Mouse (Mus musculus) liver, adult 2 months (tissue): Measurements from ENCODE around the gene Frmd4a. TPM values are rescaled to one million over a fixed set of nuclear protein-coding genes. Genes with fewer than 3 reads are reported as not detected.
A peak's percentile ranks its signal among the peaks of the same experiment; 100 is the strongest.

Experiments
- DNase-seq: peaks from one replicate; pipeline ENCODE4 v3.0.0-alpha.2; 2011; ENCODE audit warnings: low read depth, low spot score; ENCODE audit errors: extremely low read depth
- H3K27ac ChIP-seq: fragments of 200-500 bp; replicated peaks from 2 replicates; pipeline ENCODE4 v1.5.1; 2012; ENCODE audit warnings: low read depth, mild to moderate bottlenecking, control low read depth, inconsistent platforms, low read length; ENCODE audit not compliant: insufficient read depth
- H3K27me3 ChIP-seq: fragments of 200-500 bp; 2 replicates; pipeline ENCODE4 v1.6.1; 2012; ENCODE audit warnings: mild to moderate bottlenecking, moderate library complexity, low read length, inconsistent platforms; ENCODE audit not compliant: control insufficient read depth, insufficient read depth
- H3K36me3 ChIP-seq: fragments of 200-500 bp; 2 replicates; pipeline ENCODE4 v1.6.1; 2012; ENCODE audit warnings: low read length, inconsistent platforms; ENCODE audit not compliant: control insufficient read depth, insufficient read depth
- H3K4me1 ChIP-seq: fragments of 200-500 bp; 2 replicates; pipeline ENCODE4 v1.6.1; 2011; ENCODE audit warnings: low read length; ENCODE audit not compliant: control insufficient read depth, insufficient read depth
- H3K4me3 ChIP-seq: fragments of 200-500 bp; 2 replicates; pipeline ENCODE4 v1.5.1; 2011; ENCODE audit warnings: low read depth, mild to moderate bottlenecking, control low read depth, low read length, moderate library complexity; ENCODE audit not compliant: insufficient read depth
- H3K79me2 ChIP-seq: fragments of 200-500 bp; 2 replicates; pipeline ENCODE4 v1.6.1; 2012; ENCODE audit warnings: inconsistent platforms, mild to moderate bottlenecking, low read length, moderate library complexity; ENCODE audit not compliant: control insufficient read depth, insufficient read depth
- H3K9ac ChIP-seq: fragments of 200-500 bp; 2 replicates; pipeline ENCODE4 v1.6.1; 2012; ENCODE audit warnings: low read depth, mild to moderate bottlenecking, control low read depth, inconsistent platforms, low read length
- CTCF ChIP-seq: fragments of 200-500 bp; IDR thresholded peaks from 2 replicates; pipeline ENCODE4 v1.5.1; 2011; ENCODE audit warnings: low read depth, low read length, control low read depth
- POLR2A ChIP-seq: fragments of 200-500 bp; IDR thresholded peaks from 2 replicates; pipeline ENCODE4 v1.6.1; 2011; ENCODE audit warnings: low read length, control low read depth; ENCODE audit not compliant: insufficient read depth; ENCODE audit errors: extremely low read depth
- WGBS: fragments of 180-500 bp; shearing (Covaris S2); methylation state at CpG from one replicate; pipeline ENCODE4 v1.1.7; 2018; 5-methylcytosine and 5-hydroxymethylcytosine counted together
- polyA plus RNA-seq: library from polyadenylated mRNA; depleted of rRNA; stranded (reverse); fragments of >200 nt; gene quantifications from 2 replicates; pipeline ENCODE4 v1.2.3, GENCODE M21; 2012
- total RNA-seq: library from RNA; depleted of rRNA; stranded (reverse); fragments of >200 nt; gene quantifications from 2 replicates; pipeline ENCODE4 v1.2.3, GENCODE M21; 2014

The Frmd4a gene
- total and polyA plus RNA-seq, 2 experiments: 2.1 to 3.1 TPM

DNA sequence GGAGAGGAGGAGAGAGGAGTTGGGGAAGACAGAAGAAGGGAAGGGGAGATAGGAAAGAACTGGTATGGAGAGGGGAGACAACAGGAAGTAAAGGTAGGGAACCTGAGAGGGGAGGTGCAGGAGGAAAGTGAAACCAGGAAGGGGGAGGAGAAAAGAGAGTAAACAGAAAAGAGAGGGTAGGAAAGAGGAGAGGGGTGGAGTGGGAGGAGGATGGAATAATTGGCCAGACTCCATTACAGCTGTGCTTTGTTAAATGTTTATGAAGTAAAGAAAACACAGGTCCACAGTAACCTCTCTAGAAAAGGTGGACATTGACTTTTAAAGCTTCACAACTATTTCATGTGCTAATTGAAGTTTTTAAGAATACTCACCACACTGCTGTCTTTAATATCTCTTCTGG lies 139.0 kb downstream of the Frmd4a start:
- TF ChIP-seq POLR2A: no peak
- no peak for TF ChIP-seq CTCF
- H3K4me3 ChIP-seq: no peak overlapping the region
- H3K79me2 ChIP-seq: no peaks in the 10 kb centered on the region
- DNase-seq: peak; percentile 59
- H3K4me1 ChIP-seq: peaks cover 15% of the 10 kb centered on the region
- no peaks in the 10 kb centered on the region for H3K36me3 ChIP-seq
- no peak overlapping the region for H3K9ac ChIP-seq
- no peaks in the 10 kb centered on the region for H3K27me3 ChIP-seq
- H3K27ac ChIP-seq: no peak overlapping the region

DNA sequence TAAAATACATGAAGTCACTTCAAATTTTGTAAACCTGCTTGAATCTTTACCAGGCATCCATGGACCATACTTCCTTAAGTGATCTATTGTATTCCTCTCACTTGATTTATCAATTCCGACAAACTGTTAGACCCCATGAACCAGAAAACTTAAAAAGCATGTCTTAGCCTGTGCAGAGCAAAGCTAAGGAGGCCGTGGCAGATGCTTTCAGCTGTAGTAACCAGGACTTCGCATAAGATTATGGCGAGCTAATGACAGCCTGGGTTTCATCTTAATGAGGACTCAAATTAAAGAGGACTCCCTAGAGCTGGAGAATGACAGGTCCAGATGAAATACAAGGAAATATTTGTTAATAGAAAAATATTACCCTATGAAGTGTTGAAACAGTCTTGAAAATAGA lies 139.9 kb downstream of the Frmd4a start:
- no peak overlapping the region for H3K4me3 ChIP-seq
- TF ChIP-seq POLR2A: no peak
- TF ChIP-seq CTCF: no peak
- DNase-seq: no peak
- no peak overlapping the region for H3K27ac ChIP-seq
- no peak overlapping the region for H3K9ac ChIP-seq
- no peaks in the 10 kb centered on the region for H3K27me3 ChIP-seq
- H3K4me1 ChIP-seq: peaks cover 15% of the 10 kb centered on the region
- WGBS: 96% methylated on average over 4 of the region's 4 CpGs
- no peaks in the 10 kb centered on the region for H3K36me3 ChIP-seq
- no peaks in the 10 kb centered on the region for H3K79me2 ChIP-seq

DNA sequence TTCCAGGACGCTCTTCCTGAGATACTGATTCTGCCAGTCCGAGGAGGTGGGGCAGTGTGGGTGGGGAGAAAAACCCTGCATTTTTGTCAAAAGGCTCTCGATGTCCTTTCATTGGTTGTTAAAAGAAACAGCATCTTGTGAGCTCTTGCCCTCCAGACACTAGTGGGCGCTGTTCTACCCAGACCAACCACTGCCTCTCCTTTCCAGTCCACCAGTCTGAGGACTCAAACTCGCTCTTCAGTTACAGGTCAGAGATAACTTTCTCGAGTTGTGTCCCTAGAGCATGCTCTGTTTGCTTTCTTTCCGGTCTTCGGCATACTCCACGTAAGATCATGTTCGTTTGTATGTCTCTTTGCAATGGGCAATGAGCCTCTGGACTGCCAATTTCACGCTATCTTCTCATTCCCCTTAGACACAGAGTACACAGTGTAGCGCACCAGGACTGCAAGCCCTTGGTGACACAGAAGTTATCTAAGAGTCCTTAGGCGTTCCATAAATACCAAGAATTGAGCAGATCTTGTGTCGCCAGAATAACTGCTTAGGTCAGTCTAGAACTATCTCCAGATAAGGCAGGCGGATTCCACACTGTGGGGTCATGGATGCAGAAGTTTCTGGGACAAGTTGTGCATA lies 142.2 kb downstream of the Frmd4a start:
- H3K79me2 ChIP-seq: no peaks in the 10 kb centered on the region
- H3K27ac ChIP-seq: no peak overlapping the region
- peaks cover 6% of the 10 kb centered on the region; the same call in 1 of the 2 replicates for H3K4me1 ChIP-seq
- H3K4me3 ChIP-seq: no peak overlapping the region
- no peaks in the 10 kb centered on the region for H3K27me3 ChIP-seq
- H3K9ac ChIP-seq: no peak overlapping the region
- TF ChIP-seq CTCF: peak; percentile 27; the same call in 1 of the 2 replicates
- no peak for TF ChIP-seq POLR2A
- no peak for DNase-seq
- H3K36me3 ChIP-seq: no peaks in the 10 kb centered on the region
- WGBS: 82% methylated on average over 15 of the region's 15 CpGs

DNA sequence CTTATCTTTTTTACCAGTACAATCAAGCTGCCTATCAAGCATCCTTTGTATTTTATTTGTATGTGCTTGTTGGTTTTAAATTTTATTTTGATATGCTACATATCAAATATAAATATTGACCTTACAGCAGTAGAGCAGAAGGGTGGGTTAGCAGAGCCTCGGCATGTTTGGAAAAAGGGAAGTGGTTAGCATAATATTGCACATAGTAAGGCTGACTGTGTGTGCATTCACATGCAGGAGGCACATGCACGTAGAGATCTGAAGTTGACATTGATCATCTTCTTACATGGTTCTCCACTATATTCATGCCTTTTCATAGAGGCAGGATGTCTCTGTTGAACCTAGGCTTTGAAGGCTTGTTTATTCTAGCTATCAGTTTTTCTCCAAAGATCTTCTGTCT lies 148.7 kb downstream of the Frmd4a start:
- Histone ChIP-seq H3K79me2 (no peaks in the 10 kb centered on the region), H3K27me3 (no peaks in the 10 kb centered on the region), H3K9ac (no peak overlapping the region), H3K4me1 (no peaks in the 10 kb centered on the region), H3K27ac (no peak overlapping the region), H3K36me3 (no peaks in the 10 kb centered on the region), H3K4me3 (no peak overlapping the region)
- 72% methylated on average over 2 of the region's 2 CpGs for WGBS
- TF ChIP-seq CTCF (no peak), POLR2A (no peak)
- DNase-seq: no peak

DNA sequence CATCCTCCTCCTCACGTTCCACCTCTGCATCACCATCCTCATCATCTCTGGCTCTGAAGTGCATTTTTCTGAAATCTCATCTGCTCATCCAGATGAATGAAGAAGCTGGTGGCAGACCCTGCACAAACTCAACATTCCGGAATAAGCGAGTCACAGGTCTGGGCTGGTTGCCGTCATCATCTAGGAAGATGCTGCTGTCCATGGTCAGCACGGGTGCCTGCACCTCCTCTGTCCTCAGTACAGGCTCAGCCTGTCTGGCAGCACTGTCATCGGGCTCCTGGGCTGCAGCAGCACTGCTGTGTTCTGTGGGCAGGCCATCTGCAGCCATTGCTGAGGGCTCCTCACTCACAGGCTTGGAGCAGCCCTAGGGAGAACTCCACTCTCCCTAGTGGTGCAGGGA lies 149.6 kb downstream of the Frmd4a start:
- Histone ChIP-seq H3K36me3 (no peaks in the 10 kb centered on the region), H3K4me3 (no peak overlapping the region), H3K79me2 (no peaks in the 10 kb centered on the region), H3K27me3 (no peaks in the 10 kb centered on the region), H3K27ac (no peak overlapping the region), H3K9ac (no peak overlapping the region), H3K4me1 (no peaks in the 10 kb centered on the region)
- no peak for DNase-seq
- TF ChIP-seq POLR2A (no peak), CTCF (no peak)
- WGBS: 82% methylated on average over 6 of the region's 6 CpGs

DNA sequence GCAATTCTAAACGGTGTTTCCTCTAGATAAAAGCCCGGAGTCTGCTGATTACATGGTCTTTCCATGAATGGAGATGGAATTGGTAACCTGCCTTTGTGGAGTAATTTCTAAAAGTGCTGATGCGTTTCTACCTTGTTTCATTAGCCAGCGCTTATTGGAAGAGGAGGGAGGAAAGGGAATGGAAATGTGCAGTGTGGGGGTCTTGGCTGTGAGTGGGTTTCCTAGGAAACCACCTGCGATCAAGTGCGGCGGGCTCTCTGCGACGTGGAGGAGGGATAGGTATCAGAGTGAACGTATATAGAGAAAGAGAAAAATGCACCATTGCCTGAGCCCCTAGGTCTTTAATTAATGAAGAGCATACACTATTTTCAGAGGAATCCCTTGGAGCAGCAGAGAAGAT lies 152.2 kb downstream of the Frmd4a start:
- no peaks in the 10 kb centered on the region for H3K36me3 ChIP-seq
- DNase-seq: no peak
- no peak overlapping the region for H3K4me3 ChIP-seq
- no peaks in the 10 kb centered on the region for H3K27me3 ChIP-seq
- WGBS: 85% methylated on average over 10 of the region's 10 CpGs
- H3K27ac ChIP-seq: no peak overlapping the region
- no peak overlapping the region for H3K9ac ChIP-seq
- H3K79me2 ChIP-seq: no peaks in the 10 kb centered on the region
- TF ChIP-seq CTCF (no peak), POLR2A (no peak)
- H3K4me1 ChIP-seq: no peaks in the 10 kb centered on the region
